Mouse (Mus musculus) hindbrain, postnatal 0 days (tissue): ENCODE data around the gene Cbr2. TPM values are rescaled to one million over a fixed set of nuclear protein-coding genes. Genes with fewer than 3 reads are reported as not detected.

Source experiments
- ATAC-seq: fragments of 200-750 bp; cut with Nextera tagmentation; 2 replicates; pipeline ENCODE4 v1.8.0; 2017; ENCODE audit warnings: mild to moderate bottlenecking, moderate TSS enrichment, moderate library complexity
- DNase-seq: peaks from one replicate; pipeline ENCODE4 v3.0.0-alpha.2; 2015; ENCODE audit warnings: low spot score
- H3K27ac ChIP-seq: fragments of 300-500 bp; sonication (generic); 2 replicates; pipeline ENCODE4 v1.5.1; 2014; ENCODE audit warnings: mild to moderate bottlenecking
- H3K27me3 ChIP-seq: fragments of 300-500 bp; sonication (generic); 2 replicates; pipeline ENCODE4 v1.6.1; 2014; ENCODE audit warnings: low read length, mixed read lengths; ENCODE audit not compliant: insufficient read depth
- H3K36me3 ChIP-seq: fragments of 300-500 bp; sonication (generic); 2 replicates; pipeline ENCODE4 v1.6.1; 2014; ENCODE audit warnings: low read length, mixed read lengths; ENCODE audit not compliant: insufficient read depth
- H3K4me1 ChIP-seq: fragments of 300-500 bp; sonication (generic); 2 replicates; pipeline ENCODE4 v1.6.1; 2014; ENCODE audit warnings: antibody characterized with exemption, low read length, mixed read lengths; ENCODE audit not compliant: insufficient read depth
- H3K4me2 ChIP-seq: fragments of 300-500 bp; sonication (generic); 2 replicates; pipeline ENCODE4 v1.6.1; 2014; ENCODE audit warnings: low read depth, mild to moderate bottlenecking, low read length, moderate library complexity, mixed read lengths
- H3K4me3 ChIP-seq: fragments of 300-500 bp; sonication (generic); 2 replicates; pipeline ENCODE4 v1.5.1; 2014; ENCODE audit warnings: low read length
- H3K9ac ChIP-seq: fragments of 300-500 bp; sonication (generic); replicated peaks from 2 replicates; pipeline ENCODE4 v1.6.1; 2014; ENCODE audit warnings: mild to moderate bottlenecking, low read length, moderate library complexity, mixed read lengths
- H3K9me3 ChIP-seq: fragments of 300-500 bp; sonication (generic); 2 replicates; pipeline ENCODE4 v1.6.1; 2016; ENCODE audit warnings: low read length, mixed read lengths
- CTCF ChIP-seq: IDR thresholded peaks from 2 replicates; pipeline ENCODE4 v1.5.1; 2016; ENCODE audit warnings: antibody characterized with exemption, control low read depth, low read depth
- WGBS: fragments of 180-500 bp; shearing (Covaris S2); extraction: QIAGEN DNeasy Blood & Tissue Kit; methylation state at CpG from one replicate; pipeline ENCODE4 v1.1.7; 2014; 5-methylcytosine and 5-hydroxymethylcytosine counted together
- polyA plus RNA-seq: library from polyadenylated mRNA; unstranded; fragments of >200 nt; fragmentation: Nextera tagmentation; extraction: Ambion mirVana; gene quantifications from 2 replicates; pipeline ENCODE4 v1.2.1, GENCODE M21; 2015
- total RNA-seq: library from RNA; depleted of rRNA; stranded (reverse); fragments of >200 nt; gene quantifications from 2 replicates; pipeline ENCODE4 v1.2.3, GENCODE M21; 2014

The Cbr2 gene
- total and polyA plus RNA-seq, 2 experiments from 2014 or later: 4.0 to 6.1 TPM

DNA sequence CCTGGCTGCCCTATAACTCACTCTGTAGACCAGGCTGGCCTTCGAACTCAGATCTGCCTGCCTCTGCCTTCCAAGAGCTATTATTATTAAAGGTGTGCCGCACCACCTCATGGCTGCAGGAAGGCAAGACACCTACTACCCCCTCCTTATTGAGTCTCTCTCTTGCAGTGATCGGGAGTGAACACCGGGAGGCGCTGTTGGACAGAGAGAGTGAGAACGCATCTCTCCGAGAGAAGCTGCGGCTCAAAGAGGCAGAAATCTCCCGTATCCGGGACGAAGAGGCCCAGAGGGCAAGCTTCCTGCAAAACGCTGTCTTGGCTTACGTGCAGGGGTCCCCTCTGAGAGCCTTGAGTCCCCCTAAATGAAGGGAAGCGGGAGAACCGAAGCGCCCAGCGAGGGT, 11.5 kb downstream of the Cbr2 start:
- TF ChIP-seq CTCF: peak; percentile 95
- peak; percentile 55 for ATAC-seq
- WGBS: 7% methylated on average over 17 of the region's 17 CpGs

DNA sequence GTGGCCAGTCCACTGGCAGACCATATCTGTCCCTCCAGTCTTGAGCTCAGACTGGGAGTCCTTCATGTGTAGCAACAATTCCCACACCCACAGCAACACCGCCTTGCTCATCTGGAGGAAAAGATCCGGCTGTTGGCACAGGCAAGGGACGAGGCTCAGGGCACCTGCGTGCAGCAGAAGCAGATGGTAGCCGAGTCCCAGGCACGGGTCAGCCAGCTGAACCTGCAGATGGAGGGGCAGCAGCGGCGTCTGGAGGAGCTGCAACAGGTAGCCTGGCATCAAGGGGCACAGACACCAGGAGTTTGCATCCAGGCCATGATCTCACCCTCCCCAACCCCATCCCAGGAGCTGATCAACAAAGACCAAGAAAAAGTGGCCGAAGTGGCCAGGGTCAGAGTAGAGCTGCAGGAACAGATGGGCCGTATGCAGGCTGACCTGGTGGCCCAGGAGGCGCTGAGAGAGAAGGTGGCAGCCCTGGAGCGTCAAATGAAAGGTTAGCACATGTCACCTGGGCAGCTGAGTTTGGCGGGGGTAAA, 12.0 kb downstream of the Cbr2 start:
- peaks cover 5% of the 10 kb centered on the region; the same call in 1 of the 2 replicates for H3K36me3 ChIP-seq
- DNase-seq (no peak), ATAC-seq (no peak)
- 0 out of 2 replicates have a peak, but pooled peaks cover 2% of the 10 kb centered on the region for H3K4me1 ChIP-seq
- no peak overlapping the region for H3K27ac ChIP-seq
- no peaks in the 10 kb centered on the region for H3K9me3 ChIP-seq
- TF ChIP-seq CTCF: no peak
- H3K4me3 ChIP-seq: no peak overlapping the region
- H3K27me3 ChIP-seq: no peaks in the 10 kb centered on the region
- no peak overlapping the region for H3K9ac ChIP-seq
- WGBS: 88% methylated on average over 13 of the region's 13 CpGs
- 0 out of 2 replicates have a peak overlapping the region, but pooled peaks have one; percentile 85 for H3K4me2 ChIP-seq

More for the DNA sequence above, 11.5 kb downstream of the Cbr2 start:
- DNase-seq: peak; percentile 94
- no peaks in the 10 kb centered on the region for H3K9me3 ChIP-seq
- H3K27me3 ChIP-seq: no peaks in the 10 kb centered on the region
- peak overlapping the region; percentile 85 for H3K4me2 ChIP-seq
- 0 out of 2 replicates have a peak, but pooled peaks cover 2% of the 10 kb centered on the region for H3K4me1 ChIP-seq
- H3K4me3 ChIP-seq: peak overlapping the region; percentile 62
- peaks cover 5% of the 10 kb centered on the region; the same call in 1 of the 2 replicates for H3K36me3 ChIP-seq
- H3K9ac ChIP-seq: peak overlapping the region; percentile 87
- H3K27ac ChIP-seq: peak overlapping the region; percentile 62

DNA sequence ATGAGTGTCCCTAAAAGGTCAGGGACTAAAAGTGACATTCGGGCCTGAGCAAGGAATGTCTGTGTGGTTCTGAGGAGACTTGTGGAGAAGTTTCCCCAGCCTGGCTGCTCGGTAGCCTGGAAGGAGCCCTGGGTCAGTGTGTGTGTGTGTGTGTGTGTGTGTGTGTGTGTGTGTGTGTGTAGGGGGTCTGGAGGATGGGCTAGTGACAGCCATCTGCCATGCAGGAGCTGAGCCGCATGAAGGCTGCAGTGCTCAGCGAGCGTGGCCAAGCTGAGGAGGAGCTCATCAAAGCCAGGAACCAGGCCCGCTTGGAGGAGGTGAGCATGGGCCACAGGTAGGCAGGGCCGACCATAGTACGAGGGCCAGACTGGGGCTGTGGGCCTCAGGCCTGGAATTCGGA, 12.7 kb downstream of the Cbr2 start:
- Histone ChIP-seq H3K36me3 (peaks cover 5% of the 10 kb centered on the region; the same call in 1 of the 2 replicates), H3K4me1 (peaks cover 6% of the 10 kb centered on the region), H3K4me3 (no peak overlapping the region), H3K4me2 (no peak overlapping the region), H3K27ac (no peak overlapping the region), H3K9me3 (no peaks in the 10 kb centered on the region), H3K27me3 (no peaks in the 10 kb centered on the region), H3K9ac (no peak overlapping the region)
- DNase-seq: no peak
- ATAC-seq: no peak
- WGBS: 88% methylated on average over 9 of the region's 9 CpGs
- no peak for TF ChIP-seq CTCF

DNA sequence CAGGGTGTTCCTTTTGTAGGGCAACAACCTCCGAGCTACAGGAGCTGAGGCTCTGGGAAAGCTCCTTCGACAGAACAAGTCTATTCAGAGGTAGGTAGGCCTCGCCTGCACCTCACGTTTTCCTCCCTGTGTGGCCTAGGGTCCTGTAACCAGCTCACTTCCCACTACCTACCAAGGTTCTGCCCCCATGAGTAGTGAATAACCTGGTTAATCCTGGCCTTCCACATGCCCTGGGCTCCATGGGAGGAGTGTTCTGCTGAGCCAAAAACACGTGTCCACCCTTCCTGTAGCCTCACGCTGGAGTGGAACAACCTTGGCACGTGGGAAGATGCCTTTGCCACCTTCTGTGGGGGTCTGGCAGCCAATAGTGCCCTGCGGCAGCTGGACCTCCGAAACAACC, 16.8 kb downstream of the Cbr2 start:
- TF ChIP-seq CTCF: no peak
- Histone ChIP-seq H3K9ac (no peak overlapping the region), H3K4me3 (no peak overlapping the region), H3K27me3 (no peaks in the 10 kb centered on the region), H3K27ac (no peak overlapping the region), H3K9me3 (no peaks in the 10 kb centered on the region), H3K36me3 (peaks cover 14% of the 10 kb centered on the region), H3K4me2 (no peak overlapping the region), H3K4me1 (peaks cover 16% of the 10 kb centered on the region)
- DNase-seq (no peak), ATAC-seq (no peak)
- 90% methylated on average over 9 of the region's 9 CpGs for WGBS

DNA sequence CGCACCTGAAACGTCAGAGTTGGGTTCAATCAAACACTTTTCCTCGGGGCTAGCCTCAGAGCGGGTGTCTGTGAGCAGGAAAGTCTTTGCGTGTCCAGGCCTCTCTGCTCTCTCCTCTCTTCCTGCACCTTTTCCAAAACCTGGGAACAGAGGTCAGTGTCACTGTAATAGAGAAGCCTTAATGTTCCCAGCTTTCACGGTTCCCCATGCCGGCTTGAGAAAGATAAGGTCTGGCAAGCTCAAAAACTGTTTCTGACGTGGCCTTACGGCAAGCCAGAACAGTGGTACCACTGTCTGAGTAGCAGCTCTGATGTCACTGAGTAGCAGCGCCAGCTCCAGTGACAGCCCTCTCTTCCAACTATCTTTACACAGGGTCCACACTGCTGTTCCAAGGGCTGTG, 17.4 kb downstream of the Cbr2 start:
- H3K4me3 ChIP-seq: peak overlapping the region; percentile 51
- H3K4me1 ChIP-seq: peaks cover 16% of the 10 kb centered on the region
- peak overlapping the region; percentile 61 for H3K9ac ChIP-seq
- DNase-seq (no peak), ATAC-seq (no peak)
- no peaks in the 10 kb centered on the region for H3K9me3 ChIP-seq
- WGBS: 59% methylated on average over 10 of the region's 10 CpGs
- H3K4me2 ChIP-seq: peak overlapping the region; percentile 83
- H3K27ac ChIP-seq: peak overlapping the region; percentile 46; the same call in 1 of the 2 replicates
- TF ChIP-seq CTCF: no peak
- no peaks in the 10 kb centered on the region for H3K27me3 ChIP-seq
- H3K36me3 ChIP-seq: peaks cover 14% of the 10 kb centered on the region

DNA sequence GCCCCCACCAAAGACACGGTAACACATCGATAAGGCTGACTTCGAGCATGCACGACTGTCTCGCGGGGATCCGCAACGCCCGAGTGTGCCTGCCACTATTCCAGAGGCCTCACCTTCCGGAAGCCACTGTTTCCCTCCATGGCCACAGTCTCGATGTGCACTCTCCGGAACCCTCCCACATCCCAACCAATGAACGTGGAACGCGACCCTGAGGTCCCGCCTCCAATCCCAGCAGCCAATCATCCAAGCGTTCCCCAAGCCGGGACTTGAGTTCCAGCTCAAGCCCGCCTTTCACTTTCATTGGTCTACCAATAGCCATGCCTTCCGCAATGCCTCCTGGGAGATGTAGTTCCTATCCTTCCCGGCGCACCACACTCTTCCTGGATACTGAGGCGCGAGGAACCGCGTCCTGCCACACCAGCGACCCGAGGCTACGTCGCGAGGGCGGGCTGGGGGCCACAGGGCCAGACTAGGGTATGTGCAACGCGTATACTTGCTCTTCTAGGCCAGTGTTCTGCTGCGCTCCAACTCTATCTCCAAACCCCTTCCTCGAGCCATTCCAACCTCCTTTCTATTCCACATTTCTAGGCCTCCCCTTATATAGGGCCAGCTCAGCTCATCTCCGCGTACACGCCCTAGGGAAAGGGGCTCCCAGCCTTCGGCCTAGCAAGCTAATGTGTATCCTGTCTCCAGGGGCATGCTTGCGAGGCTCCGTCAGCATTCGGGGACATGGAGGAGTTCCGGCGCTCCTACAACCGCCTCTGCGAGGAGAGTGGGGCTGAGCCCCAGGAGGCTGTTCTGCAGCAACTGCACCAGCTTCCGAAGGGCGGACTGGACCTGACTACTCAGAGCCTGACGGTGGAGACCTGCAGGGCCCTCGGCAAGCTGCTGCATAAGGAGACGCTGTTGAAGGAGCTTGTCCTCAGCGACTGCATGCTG, 18.1 kb downstream of the Cbr2 start, which contains the start of the genes Cenpx and Lrrc45:
Cenpx (minus strand) TSS at position 159 of the 939 bp plus-strand sequence.
Lrrc45 (plus strand) TSS at position 346 of the 939 bp plus-strand sequence.
- DNase-seq (peak; percentile 99), ATAC-seq (peak; percentile 97)
- peak within 1 kb of the TSS; percentile 75 for H3K27ac ChIP-seq
- H3K4me2 ChIP-seq: peak within 1 kb of the TSS; percentile 83
- no peaks in the 10 kb centered on the region for H3K27me3 ChIP-seq
- peak within 1 kb of the TSS; percentile 61 for H3K9ac ChIP-seq
- peaks cover 16% of the 10 kb centered on the region for H3K4me1 ChIP-seq
- H3K36me3 ChIP-seq: peaks cover 13% of the 10 kb centered on the region
- 2% methylated on average over 53 of the region's 53 CpGs for WGBS
- no peaks in the 10 kb centered on the region for H3K9me3 ChIP-seq
- no peak for TF ChIP-seq CTCF
- H3K4me3 ChIP-seq: peak within 1 kb of the TSS; percentile 51
